Mouse (Mus musculus): ENCODE results near the gene Duxbl1. TPM values are rescaled to one million over a fixed set of nuclear protein-coding genes. Genes with fewer than 3 reads are reported as not detected.
"Not testable (repeated sequence)": the region's sequence is repeated elsewhere in the genome, so short reads cannot be mapped to it uniquely, and the experiment has no call there.

Gene Duxbl1
- under 1 TPM; 0.28 to 0.61 TPM for total RNA-seq (2021)
- long read RNA-seq, experiment 1, result 0 reads
- long read RNA-seq, experiment 2, partial matches to known transcripts, result 0 of 1 reads
- long read RNA-seq, experiment 2, other reads (novel, unspliced or antisense), result 1 of 1 reads

DNA sequence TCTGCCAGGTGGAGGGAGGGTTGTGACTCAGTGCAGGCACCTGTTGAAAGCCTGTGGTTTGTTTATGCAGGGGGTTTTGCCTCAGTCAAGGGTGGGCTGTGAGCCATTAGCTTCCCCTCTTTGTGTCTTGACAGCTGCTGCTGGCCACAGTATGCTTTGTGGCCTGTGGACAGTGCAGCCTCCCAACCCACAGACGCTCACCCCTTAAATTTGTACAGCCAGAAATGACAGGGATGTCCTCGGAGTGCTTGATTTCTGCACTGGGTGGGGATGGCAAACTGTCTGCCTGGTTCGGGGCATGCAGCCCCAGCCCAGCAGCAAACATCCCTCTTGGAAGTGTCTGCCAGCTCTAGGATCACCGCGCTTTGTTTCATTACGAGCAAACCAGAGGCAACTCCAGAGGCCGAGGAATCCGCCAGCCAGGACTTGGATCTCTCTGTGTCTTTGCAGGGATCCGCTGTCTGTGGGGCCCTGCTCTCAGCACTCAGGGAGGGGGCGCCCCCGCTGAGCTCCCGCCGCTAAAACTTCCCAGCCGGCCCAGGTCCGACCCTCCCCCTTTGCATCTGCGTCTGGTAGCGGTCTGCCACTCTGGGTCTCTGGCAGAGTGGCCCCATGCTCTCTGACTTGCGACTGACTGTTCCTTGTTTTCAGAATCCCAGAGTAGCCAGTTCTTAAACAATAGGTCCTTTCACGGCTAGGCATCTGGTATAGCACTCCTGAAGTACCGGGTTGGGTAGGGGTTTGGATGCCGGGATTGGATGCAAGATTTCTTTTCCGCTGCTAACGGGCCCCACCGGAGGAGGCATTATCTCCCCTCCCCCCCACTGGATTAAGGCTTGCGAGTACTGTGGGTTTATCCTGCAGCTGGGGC is at the start of gene Duxbl1:
Gene Duxbl1, plus strand, starts transcription at position 207 of the 871 bp plus-strand sequence.
- DNase-seq (ENCODE audit: low spot score in 2 of 2), result not testable (repeated sequence)

- DNase-seq (ENCODE audit: low spot score in 2 of 2), result not testable (repeated sequence)
Measured at GRCm38 (mm10) chr14:25936867-25937630, 41.3 kb upstream of the Duxbl1 start.

DNA sequence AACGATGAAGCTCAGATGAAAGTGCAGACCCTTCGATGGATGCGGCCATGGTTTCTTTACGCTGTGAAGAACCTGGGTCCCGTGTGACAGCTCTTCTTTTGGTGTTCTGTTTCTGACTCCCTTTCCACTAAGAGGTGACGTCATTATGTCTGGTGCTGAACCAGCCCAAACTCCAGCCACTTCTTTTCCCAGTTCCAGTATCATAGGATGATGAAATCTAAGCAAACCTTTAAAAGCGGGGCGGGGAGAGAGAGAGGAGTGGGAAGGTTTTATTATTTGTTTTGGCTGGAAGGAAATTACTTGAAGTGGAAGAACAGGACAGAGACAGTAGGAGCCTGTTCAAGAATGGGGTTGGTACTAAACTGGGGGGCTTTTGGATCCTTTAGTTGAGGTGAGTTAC is 40.4 kb upstream of the Duxbl1 start, which contains the start of gene Cphx1:
Gene Cphx1, plus strand, starts transcription at position 301 of the 400 bp plus-strand sequence.
- not testable (repeated sequence) for DNase-seq (ENCODE audit: low spot score in 2 of 2)

- not testable (repeated sequence) for DNase-seq (ENCODE audit: low spot score in 2 of 2)
Measured at GRCm38 (mm10) chr14:25957861-25958260, 20.5 kb upstream of the Duxbl1 start.

DNA sequence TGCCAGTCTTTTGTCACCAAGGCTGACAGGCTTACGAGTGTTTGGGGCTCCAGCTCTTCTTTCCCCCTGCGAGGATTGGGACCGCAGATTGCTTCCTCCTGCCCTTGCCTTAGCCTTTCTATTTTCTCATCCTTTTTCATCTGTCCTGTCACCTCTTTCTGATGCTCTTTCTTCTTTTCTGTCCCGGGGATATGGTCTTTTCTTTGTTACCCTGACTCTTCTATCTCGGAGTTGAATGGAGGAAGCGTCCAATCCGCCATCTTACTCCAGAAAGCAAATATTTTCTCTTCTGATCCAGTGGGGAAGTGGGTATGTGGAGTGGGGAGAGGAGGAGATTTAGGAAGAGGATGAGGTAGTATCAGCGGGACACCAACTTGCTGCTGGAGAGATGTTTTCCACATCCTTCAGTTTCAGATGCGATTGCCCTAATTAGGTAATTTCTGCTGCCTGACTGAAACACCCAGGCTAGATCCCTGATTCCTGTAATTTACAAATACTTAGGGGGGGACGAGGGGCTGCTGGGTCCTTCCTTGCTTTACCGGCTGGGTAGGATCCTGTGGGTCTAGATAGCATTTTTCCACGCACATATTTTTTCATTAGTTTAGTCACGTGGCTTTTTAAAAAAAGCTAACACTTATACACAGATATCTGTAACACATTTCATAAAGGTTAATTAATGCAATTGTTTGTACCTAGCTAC is 1.0 kb downstream of the Duxbl1 start:
- not testable (repeated sequence) for DNase-seq (ENCODE audit: low spot score in 2 of 2)

DNA sequence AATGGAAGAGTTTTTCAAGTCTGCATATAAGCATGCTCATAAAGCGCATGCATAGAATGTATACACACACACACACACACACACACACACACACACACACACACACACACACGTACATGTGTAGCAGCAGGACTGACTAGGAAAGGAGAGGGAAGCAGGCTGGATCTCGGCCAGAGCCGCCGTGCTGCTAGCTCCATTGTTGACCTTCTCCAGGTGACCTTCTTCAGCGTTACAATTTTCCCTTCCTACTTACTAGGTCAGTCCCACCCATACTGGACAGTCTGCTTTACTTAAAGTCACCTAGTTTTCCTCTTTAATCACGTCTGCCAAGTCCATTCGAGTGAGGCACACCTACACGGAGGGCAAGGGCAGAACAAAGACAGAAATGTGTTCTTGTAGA is 3.5 kb downstream of the Duxbl1 start:
- DNase-seq (ENCODE audit: low spot score in 2 of 2), result not testable (repeated sequence)

DNA sequence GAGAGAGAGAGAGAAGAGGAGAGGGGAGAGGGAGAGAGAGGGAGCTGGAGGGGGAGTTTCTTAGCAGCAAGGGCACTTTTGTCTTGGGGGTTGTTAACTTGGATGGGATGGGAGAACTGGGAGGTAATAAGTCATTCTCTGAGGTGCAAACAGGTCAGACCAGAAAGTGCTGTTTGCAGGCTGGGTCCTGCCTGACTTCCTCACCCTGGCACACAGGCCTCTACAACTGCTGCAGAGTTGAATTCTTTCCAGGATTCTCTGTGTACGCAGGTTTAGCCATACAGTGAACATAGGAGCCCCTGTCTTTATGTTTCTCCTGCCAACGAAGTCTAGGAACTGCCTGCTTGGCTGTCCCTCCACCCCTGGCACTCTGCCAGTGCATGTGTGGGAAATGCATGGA is 29.1 kb downstream of the Duxbl1 start:
- not testable (repeated sequence) for DNase-seq (ENCODE audit: low spot score in 2 of 2)

DNA sequence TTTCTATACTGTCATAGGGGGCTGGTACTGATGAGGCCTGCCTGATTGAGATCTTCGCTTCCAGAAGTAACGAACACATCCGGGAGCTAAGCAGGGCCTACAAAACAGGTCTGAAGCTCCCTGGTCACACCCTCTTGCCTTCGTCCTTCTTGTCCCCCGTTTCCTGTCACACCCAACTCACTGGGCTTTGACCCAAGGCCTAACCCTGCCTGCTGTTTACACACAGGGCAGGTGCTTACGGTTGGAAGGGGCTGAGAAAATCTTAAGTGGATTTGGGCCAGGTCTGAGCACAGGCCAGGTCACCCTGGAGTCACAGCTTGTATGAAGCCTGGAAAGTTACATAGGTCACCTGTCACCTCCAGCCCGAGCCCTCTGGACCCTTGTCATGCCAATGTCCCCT is 38.0 kb downstream of the Duxbl1 start:
- DNase-seq (ENCODE audit: low spot score in 2 of 2), result not testable (repeated sequence)

- not testable (repeated sequence) for DNase-seq (ENCODE audit: low spot score in 2 of 2)
Measured at GRCm38 (mm10) chr14:26021555-26021954, 43.2 kb downstream of the Duxbl1 start.

DNA sequence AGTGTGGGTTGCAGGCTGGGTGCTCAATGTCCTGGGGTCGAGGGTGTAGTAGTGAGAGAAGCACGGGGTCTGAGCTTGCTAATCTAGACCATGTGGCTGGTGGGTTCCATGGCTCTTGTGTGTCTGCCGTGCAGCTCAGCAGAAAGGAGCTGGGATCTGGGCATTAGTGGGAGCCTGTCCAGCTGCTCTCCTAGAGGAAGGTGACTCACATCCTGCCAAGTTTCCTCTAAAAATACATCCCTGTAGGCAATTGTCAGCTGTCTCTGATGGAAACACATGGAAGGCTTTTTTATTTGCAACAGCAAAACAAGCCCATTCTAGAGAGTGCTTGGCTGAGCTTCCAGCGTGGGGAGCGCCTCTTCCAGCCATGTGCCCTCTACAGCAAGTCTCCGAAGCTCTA is 44.5 kb downstream of the Duxbl1 start:
- DNase-seq (ENCODE audit: low spot score in 2 of 2), result not testable (repeated sequence)

GRCm38 (mm10) chr14:26025653-26026052 is 47.3 kb downstream of the Duxbl1 start:
- not testable (repeated sequence) for DNase-seq (ENCODE audit: low spot score in 2 of 2)

DNA sequence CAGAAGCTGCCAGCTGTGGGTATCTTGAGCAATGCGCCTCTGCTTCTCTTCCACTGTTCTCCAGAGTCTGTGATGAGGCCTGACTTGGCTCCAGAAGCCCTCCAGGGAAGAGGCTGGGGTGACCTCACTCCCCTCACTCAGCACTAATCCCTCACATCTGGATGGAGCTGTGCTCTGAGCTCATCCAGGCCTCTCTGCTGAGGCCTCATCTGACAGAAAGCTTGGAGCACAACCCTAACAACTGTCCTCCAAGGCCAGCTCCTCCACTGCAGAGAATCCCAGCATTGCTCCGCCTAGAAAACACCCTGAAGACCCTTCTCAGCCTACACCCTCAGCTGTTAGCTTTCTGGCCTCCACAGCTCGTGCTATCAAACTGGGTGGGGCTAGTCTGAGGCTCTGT is 56.0 kb downstream of the Duxbl1 start:
- DNase-seq (ENCODE audit: low spot score in 2 of 2), result not testable (repeated sequence)

DNA sequence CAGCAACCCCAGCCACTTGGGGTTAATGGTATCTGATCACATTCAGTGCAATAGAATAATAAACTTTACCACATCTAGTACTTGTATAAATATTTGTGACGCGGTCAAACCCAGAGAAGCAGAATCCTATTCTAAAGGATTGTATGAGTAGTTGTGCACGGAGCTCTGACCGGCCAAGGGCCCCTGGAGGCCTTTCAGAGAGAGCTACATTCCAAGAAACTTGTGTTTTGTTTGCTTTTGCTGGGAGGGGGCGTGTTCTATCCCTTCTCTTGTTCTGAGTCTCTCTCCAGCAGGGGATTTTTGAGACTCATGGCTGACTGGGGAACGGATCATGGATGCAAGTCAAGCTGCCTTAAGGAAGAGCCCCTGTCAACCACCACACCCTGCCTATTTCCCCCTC is 57.1 kb downstream of the Duxbl1 start:
- DNase-seq (ENCODE audit: low spot score in 2 of 2), result not testable (repeated sequence)

Other genes with a start within 250 kb of the Duxbl1 start
- gene Zcchc24, start 209.5 kb upstream of the Duxbl1 start, total RNA-seq (2021), result 10 to 100 TPM; 47.4 to 47.7 TPM
- gene Anxa11, start 136.4 kb upstream of the Duxbl1 start, total RNA-seq (2021), result 10 to 100 TPM; 45.7 to 45.8 TPM
- not detected for gene Plac9a, start 75.5 kb upstream of the Duxbl1 start, total RNA-seq (2021)
- gene Tmem254a, start 50.9 kb upstream of the Duxbl1 start, total RNA-seq (2021), result 10 to 100 TPM in 1 of 2 experiments, 1 to 10 TPM in 1; 7.7 to 10.5 TPM
- gene Cphx1, start 40.3 kb upstream of the Duxbl1 start, total RNA-seq (2021), result not detected
- 1 to 10 TPM; 3.4 to 8.0 TPM for gene Gm9780, start 64.1 kb downstream of the Duxbl1 start, total RNA-seq (2021)
- 10 to 100 TPM; 12.1 to 14.3 TPM for gene Tmem254c, start 88.8 kb downstream of the Duxbl1 start, total RNA-seq (2021)
- gene Cphx2, start 102.9 kb downstream of the Duxbl1 start, total RNA-seq (2021), result not detected
- not detected for gene Cphx3, start 103.7 kb downstream of the Duxbl1 start, total RNA-seq (2021)
- under 1 TPM in 1 of 2 experiments, not detected in 1; 0.26 TPM for gene Duxbl2, start 139.8 kb downstream of the Duxbl1 start, total RNA-seq (2021)
- 1 to 10 TPM; 6.5 to 7.9 TPM for gene Plac9b, start 203.9 kb downstream of the Duxbl1 start, total RNA-seq (2021)
- 10 to 100 TPM; 15.9 to 20.1 TPM for gene Tmem254b, start 228.5 kb downstream of the Duxbl1 start, total RNA-seq (2021)